Mouse (Mus musculus) hindbrain, postnatal 0 days (tissue): ENCODE results near the gene Txndc8. TPM values are rescaled to one million over a fixed set of nuclear protein-coding genes. Genes with fewer than 3 reads are reported as not detected.

Source experiments
- ATAC-seq: fragments of 200-750 bp; cut with Nextera tagmentation; 2 replicates; pipeline ENCODE4 v1.8.0; 2017; ENCODE audit warnings: mild to moderate bottlenecking, moderate TSS enrichment, moderate library complexity
- DNase-seq: peaks from one replicate; pipeline ENCODE4 v3.0.0-alpha.2; 2015; ENCODE audit warnings: low spot score
- H3K27ac ChIP-seq: fragments of 300-500 bp; sonication (generic); 2 replicates; pipeline ENCODE4 v1.5.1; 2014; ENCODE audit warnings: mild to moderate bottlenecking
- H3K27me3 ChIP-seq: fragments of 300-500 bp; sonication (generic); 2 replicates; pipeline ENCODE4 v1.6.1; 2014; ENCODE audit warnings: low read length, mixed read lengths; ENCODE audit not compliant: insufficient read depth
- H3K36me3 ChIP-seq: fragments of 300-500 bp; sonication (generic); 2 replicates; pipeline ENCODE4 v1.6.1; 2014; ENCODE audit warnings: low read length, mixed read lengths; ENCODE audit not compliant: insufficient read depth
- H3K4me1 ChIP-seq: fragments of 300-500 bp; sonication (generic); 2 replicates; pipeline ENCODE4 v1.6.1; 2014; ENCODE audit warnings: antibody characterized with exemption, low read length, mixed read lengths; ENCODE audit not compliant: insufficient read depth
- H3K4me2 ChIP-seq: fragments of 300-500 bp; sonication (generic); 2 replicates; pipeline ENCODE4 v1.6.1; 2014; ENCODE audit warnings: low read depth, mild to moderate bottlenecking, low read length, moderate library complexity, mixed read lengths
- H3K4me3 ChIP-seq: fragments of 300-500 bp; sonication (generic); 2 replicates; pipeline ENCODE4 v1.5.1; 2014; ENCODE audit warnings: low read length
- H3K9ac ChIP-seq: fragments of 300-500 bp; sonication (generic); replicated peaks from 2 replicates; pipeline ENCODE4 v1.6.1; 2014; ENCODE audit warnings: mild to moderate bottlenecking, low read length, moderate library complexity, mixed read lengths
- H3K9me3 ChIP-seq: fragments of 300-500 bp; sonication (generic); 2 replicates; pipeline ENCODE4 v1.6.1; 2016; ENCODE audit warnings: low read length, mixed read lengths
- CTCF ChIP-seq: IDR thresholded peaks from 2 replicates; pipeline ENCODE4 v1.5.1; 2016; ENCODE audit warnings: antibody characterized with exemption, control low read depth, low read depth
- WGBS: fragments of 180-500 bp; shearing (Covaris S2); extraction: QIAGEN DNeasy Blood & Tissue Kit; methylation state at CpG from one replicate; pipeline ENCODE4 v1.1.7; 2014; 5-methylcytosine and 5-hydroxymethylcytosine counted together
- polyA plus RNA-seq: library from polyadenylated mRNA; unstranded; fragments of >200 nt; fragmentation: Nextera tagmentation; extraction: Ambion mirVana; gene quantifications from 2 replicates; pipeline ENCODE4 v1.2.1, GENCODE M21; 2015
- total RNA-seq: library from RNA; depleted of rRNA; stranded (reverse); fragments of >200 nt; gene quantifications from 2 replicates; pipeline ENCODE4 v1.2.3, GENCODE M21; 2014

Gene Txndc8
- total and polyA plus RNA-seq, 2 experiments from 2014 or later: not detected

DNA sequence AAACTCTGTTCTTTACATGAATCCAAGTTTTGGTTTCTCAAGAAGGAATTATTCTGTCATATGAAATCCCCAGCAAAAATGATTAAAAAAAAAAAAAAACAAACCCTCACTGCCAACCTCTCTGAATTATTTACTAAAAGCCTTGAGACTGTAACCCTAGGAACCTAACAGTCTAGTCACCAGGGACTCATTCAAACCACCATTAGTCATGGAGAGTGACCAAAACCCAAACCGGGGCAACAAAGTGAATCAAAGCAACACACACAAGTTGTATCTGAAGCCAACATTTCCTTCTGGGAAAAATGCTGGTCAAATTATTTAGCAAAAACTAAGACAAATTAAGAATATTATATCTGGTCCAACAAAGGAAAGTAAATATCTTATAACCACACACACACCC, 56.0 kb downstream of the Txndc8 start:
- H3K36me3 ChIP-seq: peaks cover 32% of the 10 kb centered on the region
- H3K4me3 ChIP-seq: no peak overlapping the region
- WGBS: 68% methylated on average over 1 of the region's 1 CpGs
- no peak overlapping the region for H3K9ac ChIP-seq
- no peak overlapping the region for H3K4me2 ChIP-seq
- H3K27me3 ChIP-seq: no peaks in the 10 kb centered on the region
- no peak for TF ChIP-seq CTCF
- H3K4me1 ChIP-seq: 0 out of 2 replicates have a peak, but pooled peaks cover 5% of the 10 kb centered on the region
- no peak overlapping the region for H3K27ac ChIP-seq
- no peaks in the 10 kb centered on the region for H3K9me3 ChIP-seq
- no peak for ATAC-seq
- DNase-seq: no peak

DNA sequence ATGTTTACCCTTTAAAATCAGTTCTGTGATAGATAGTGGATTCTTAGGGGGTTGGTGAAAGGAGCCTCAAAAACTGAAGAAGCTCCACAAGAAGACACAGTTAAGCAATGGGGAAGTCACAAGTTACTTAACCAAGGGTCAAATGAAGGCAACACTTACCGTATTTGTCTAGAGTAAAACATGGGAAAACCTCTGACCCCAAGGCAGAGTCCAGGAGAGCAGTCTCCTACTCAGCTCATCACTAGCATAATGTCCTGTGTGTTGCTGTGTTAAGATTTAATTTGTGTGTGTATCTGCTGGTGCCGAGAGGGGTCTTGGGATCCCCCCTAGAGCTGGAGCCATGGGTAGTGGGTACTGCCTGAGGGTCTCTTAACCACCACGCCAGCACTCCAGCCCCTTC, 56.5 kb downstream of the Txndc8 start:
- no peak for ATAC-seq
- DNase-seq: no peak
- 0 out of 2 replicates have a peak, but pooled peaks cover 5% of the 10 kb centered on the region for H3K4me1 ChIP-seq
- H3K36me3 ChIP-seq: peaks cover 36% of the 10 kb centered on the region
- TF ChIP-seq CTCF: no peak
- no peak overlapping the region for H3K9ac ChIP-seq
- H3K4me2 ChIP-seq: no peak overlapping the region
- no peaks in the 10 kb centered on the region for H3K27me3 ChIP-seq
- H3K27ac ChIP-seq: no peak overlapping the region
- 97% methylated on average over 3 of the region's 3 CpGs for WGBS
- no peak overlapping the region for H3K4me3 ChIP-seq
- H3K9me3 ChIP-seq: no peaks in the 10 kb centered on the region

DNA sequence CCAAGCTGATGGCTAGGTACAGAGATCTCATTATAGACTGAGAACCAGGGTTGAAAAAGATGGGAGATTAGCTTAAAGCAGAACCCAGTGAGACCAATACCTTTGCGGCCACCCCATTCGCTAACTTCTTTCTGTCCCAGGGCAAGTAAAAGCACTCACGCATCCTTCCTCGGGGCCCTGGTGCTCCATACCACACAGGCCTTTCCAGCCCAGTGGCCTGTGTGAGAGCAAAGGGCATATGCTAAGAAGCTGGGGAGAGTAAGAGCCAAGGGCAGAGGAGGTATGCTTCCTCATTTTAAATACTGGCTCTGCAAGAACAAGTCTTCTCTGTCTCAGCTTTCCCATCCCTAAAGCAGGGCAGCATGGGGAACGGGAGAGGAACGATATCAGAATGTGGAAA, 59.1 kb downstream of the Txndc8 start:
- ATAC-seq (no peak), DNase-seq (no peak)
- H3K9me3 ChIP-seq: no peaks in the 10 kb centered on the region
- no peak overlapping the region for H3K9ac ChIP-seq
- no peaks in the 10 kb centered on the region for H3K27me3 ChIP-seq
- 84% methylated on average over 6 of the region's 6 CpGs for WGBS
- no peak overlapping the region for H3K27ac ChIP-seq
- no peaks in the 10 kb centered on the region for H3K4me1 ChIP-seq
- H3K4me3 ChIP-seq: no peak overlapping the region
- no peak for TF ChIP-seq CTCF
- no peak overlapping the region for H3K4me2 ChIP-seq
- H3K36me3 ChIP-seq: peaks cover 52% of the 10 kb centered on the region

DNA sequence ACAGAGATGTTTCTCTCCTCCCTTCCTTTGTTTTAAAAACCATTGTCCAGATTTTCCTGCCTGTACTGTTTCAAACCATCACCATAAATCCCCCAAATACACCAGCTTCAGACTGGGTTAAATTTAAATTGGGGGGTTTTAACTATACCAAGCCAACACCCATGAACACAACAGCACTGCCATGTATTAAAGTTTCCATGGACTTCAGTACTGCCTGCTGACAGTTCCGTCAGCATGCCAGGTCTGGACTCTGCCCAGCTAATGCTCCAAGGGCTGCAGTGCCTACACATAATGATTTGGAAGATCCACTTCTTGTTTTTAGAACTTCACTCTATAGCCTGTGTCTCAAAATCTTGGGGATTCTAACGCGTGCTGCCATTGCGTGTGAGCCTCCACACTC, 61.4 kb downstream of the Txndc8 start:
- Histone ChIP-seq H3K27me3 (no peaks in the 10 kb centered on the region), H3K27ac (no peak overlapping the region), H3K4me3 (no peak overlapping the region), H3K9ac (no peak overlapping the region), H3K9me3 (no peaks in the 10 kb centered on the region), H3K36me3 (peaks cover 60% of the 10 kb centered on the region), H3K4me1 (no peaks in the 10 kb centered on the region), H3K4me2 (no peak overlapping the region)
- no peak for ATAC-seq
- DNase-seq: no peak
- 91% methylated on average over 4 of the region's 4 CpGs for WGBS
- no peak for TF ChIP-seq CTCF

DNA sequence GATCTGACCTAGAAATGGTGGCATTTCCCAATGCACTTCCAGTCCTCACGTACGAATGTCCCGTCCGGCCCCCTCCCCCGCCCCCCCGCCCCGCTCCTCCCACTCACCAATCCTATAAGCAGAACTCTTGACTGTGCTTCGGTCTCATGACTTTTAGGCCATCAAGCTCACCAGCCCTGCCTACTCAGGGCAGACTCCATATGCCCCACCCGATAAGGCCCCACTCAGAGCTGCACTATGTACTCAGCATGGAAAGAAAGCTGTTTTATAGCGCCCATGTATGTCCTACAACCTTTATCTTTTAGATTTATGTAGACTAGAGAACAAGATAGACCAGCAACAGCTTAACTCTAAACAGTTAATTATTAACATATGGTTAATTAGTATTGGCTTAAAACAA, 61.9 kb downstream of the Txndc8 start:
- no peak overlapping the region for H3K27ac ChIP-seq
- no peak overlapping the region for H3K9ac ChIP-seq
- H3K4me3 ChIP-seq: no peak overlapping the region
- H3K27me3 ChIP-seq: no peaks in the 10 kb centered on the region
- DNase-seq (no peak), ATAC-seq (no peak)
- 86% methylated on average over 10 of the region's 10 CpGs for WGBS
- H3K4me2 ChIP-seq: no peak overlapping the region
- H3K4me1 ChIP-seq: no peaks in the 10 kb centered on the region
- H3K9me3 ChIP-seq: no peaks in the 10 kb centered on the region
- peaks cover 60% of the 10 kb centered on the region for H3K36me3 ChIP-seq
- no peak for TF ChIP-seq CTCF

DNA sequence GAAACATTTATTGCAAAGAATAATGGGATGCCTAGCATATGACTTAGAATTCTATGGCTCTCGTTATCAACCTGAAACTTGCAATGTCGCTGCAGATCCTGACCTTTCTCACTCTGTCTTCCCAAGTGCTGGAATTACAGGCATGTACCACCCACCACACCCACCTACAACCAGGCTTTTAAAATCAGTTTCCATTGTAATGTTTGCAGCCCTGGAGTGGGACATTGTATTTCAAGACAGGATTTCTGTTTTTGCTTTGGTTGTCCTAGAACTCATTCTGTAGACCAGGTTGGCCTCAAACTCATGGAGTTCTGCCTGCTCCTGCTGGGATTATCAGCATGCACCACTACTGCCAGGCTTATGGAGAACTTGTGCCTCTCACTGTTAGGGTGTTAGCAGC, 66.0 kb downstream of the Txndc8 start:
- Histone ChIP-seq H3K27ac (no peak overlapping the region), H3K4me2 (no peak overlapping the region), H3K4me3 (no peak overlapping the region), H3K9ac (no peak overlapping the region), H3K36me3 (peaks cover 28% of the 10 kb centered on the region), H3K4me1 (no peaks in the 10 kb centered on the region), H3K9me3 (no peaks in the 10 kb centered on the region), H3K27me3 (no peaks in the 10 kb centered on the region)
- TF ChIP-seq CTCF: no peak
- DNase-seq (no peak), ATAC-seq (no peak)
- WGBS: 94% methylated on average over 2 of the region's 2 CpGs

DNA sequence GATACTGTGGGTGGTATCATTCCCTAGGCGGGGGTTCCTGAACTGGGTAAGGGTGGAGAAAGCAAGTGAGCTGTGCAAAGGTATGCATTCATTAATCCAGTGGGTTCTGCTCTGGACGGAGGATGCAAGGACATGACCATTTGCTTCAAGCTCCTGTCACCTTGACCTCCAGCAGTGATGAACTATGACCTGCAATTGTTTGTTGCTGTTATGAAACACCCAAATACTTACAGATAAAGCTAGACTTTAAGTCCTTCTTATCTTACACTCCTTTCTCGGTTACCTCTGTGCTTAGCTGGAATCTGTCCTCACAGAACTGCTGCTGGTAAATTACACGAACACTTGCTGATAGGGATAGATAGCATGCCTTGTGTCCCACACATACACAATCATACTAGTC, 68.3 kb downstream of the Txndc8 start:
- Histone ChIP-seq H3K4me3 (no peak overlapping the region), H3K4me1 (no peaks in the 10 kb centered on the region), H3K4me2 (no peak overlapping the region), H3K27me3 (no peaks in the 10 kb centered on the region), H3K9me3 (no peaks in the 10 kb centered on the region), H3K27ac (no peak overlapping the region), H3K9ac (no peak overlapping the region), H3K36me3 (peaks cover 16% of the 10 kb centered on the region)
- DNase-seq (no peak), ATAC-seq (no peak)
- TF ChIP-seq CTCF: no peak
- WGBS: 94% methylated on average over 4 of the region's 4 CpGs
